Mouse (Mus musculus): ENCODE measurements around the gene Cd3g.

Cd3g gene

GRCm38 (mm10) chr9:44980242-44980641 is at the start of gene Cd3g:
TSS of gene Cd3g (minus strand) at chr9:44980431.
- DNase-seq (ENCODE audit: low spot score), result no peak

GRCm38 (mm10) chr9:45027376-45027775 is 47.1 kb upstream of the Cd3g start:
- DNase-seq (ENCODE audit: low spot score), result no peak

- peak; percentile 75 for DNase-seq (ENCODE audit: low spot score)
Observed at GRCm38 (mm10) chr9:45024187-45024586, 44.0 kb upstream of the Cd3g start.

- no peak for DNase-seq (ENCODE audit: low spot score)
Observed at GRCm38 (mm10) chr9:45023638-45024037, 43.4 kb upstream of the Cd3g start.

GRCm38 (mm10) chr9:45022800-45023199 is 42.6 kb upstream of the Cd3g start:
- peak; percentile 73 for DNase-seq (ENCODE audit: low spot score)

GRCm38 (mm10) chr9:45018031-45018430 is 37.8 kb upstream of the Cd3g start:
- DNase-seq (ENCODE audit: low spot score), result no peak

GRCm38 (mm10) chr9:45015841-45016240 is 35.6 kb upstream of the Cd3g start:
- no peak for DNase-seq (ENCODE audit: low spot score)

GRCm38 (mm10) chr9:45014879-45015278 is 34.6 kb upstream of the Cd3g start:
- no peak for DNase-seq (ENCODE audit: low spot score)

- DNase-seq (ENCODE audit: low spot score), result no peak
Observed at GRCm38 (mm10) chr9:45011291-45011690, 31.1 kb upstream of the Cd3g start.

- DNase-seq (ENCODE audit: low spot score), result no peak
Observed at GRCm38 (mm10) chr9:45010461-45010860, 30.2 kb upstream of the Cd3g start.

GRCm38 (mm10) chr9:45009180-45010078 is 29.2 kb upstream of the Cd3g start, which contains the start of gene Cd3e:
TSS of gene Cd3e (minus strand) at chr9:45009627.
- DNase-seq (ENCODE audit: low spot score), result no peak

GRCm38 (mm10) chr9:45008342-45008741 is 28.1 kb upstream of the Cd3g start:
- DNase-seq (ENCODE audit: low spot score), result no peak

- no peak for DNase-seq (ENCODE audit: low spot score)
Observed at GRCm38 (mm10) chr9:45007404-45007803, 27.2 kb upstream of the Cd3g start.

- no peak for DNase-seq (ENCODE audit: low spot score)
Observed at GRCm38 (mm10) chr9:45000249-45000648, 20.0 kb upstream of the Cd3g start.

GRCm38 (mm10) chr9:44999776-45000175 is 19.5 kb upstream of the Cd3g start:
- no peak for DNase-seq (ENCODE audit: low spot score)

GRCm38 (mm10) chr9:44999171-44999570 is 18.9 kb upstream of the Cd3g start:
- DNase-seq (ENCODE audit: low spot score), result no peak

- no peak for DNase-seq (ENCODE audit: low spot score)
Observed at GRCm38 (mm10) chr9:44998138-44998537, 17.9 kb upstream of the Cd3g start.

- no peak for DNase-seq (ENCODE audit: low spot score)
Observed at GRCm38 (mm10) chr9:44996590-44996989, 16.4 kb upstream of the Cd3g start.

GRCm38 (mm10) chr9:44994962-44995361 is 14.7 kb upstream of the Cd3g start:
- DNase-seq (ENCODE audit: low spot score), result no peak

- no peak for DNase-seq (ENCODE audit: low spot score)
Observed at GRCm38 (mm10) chr9:44993268-44993667, 13.0 kb upstream of the Cd3g start.

GRCm38 (mm10) chr9:44992271-44992670 is 12.0 kb upstream of the Cd3g start:
- DNase-seq (ENCODE audit: low spot score), result no peak

GRCm38 (mm10) chr9:44991821-44992220 is 11.6 kb upstream of the Cd3g start:
- DNase-seq (ENCODE audit: low spot score), result no peak

- DNase-seq (ENCODE audit: low spot score), result no peak
Observed at GRCm38 (mm10) chr9:44986976-44987375, 6.7 kb upstream of the Cd3g start.

GRCm38 (mm10) chr9:44986242-44986781 is 6.1 kb upstream of the Cd3g start:
- DNase-seq (ENCODE audit: low spot score), result no peak
